Mouse (Mus musculus) liver, embryonic 14.5 days (tissue): ENCODE measurements around the gene Eif6. TPM values are rescaled to one million over a fixed set of nuclear protein-coding genes. Genes with fewer than 3 reads are reported as not detected.

Experiments
- ATAC-seq: fragments of 200-750 bp; cut with Nextera tagmentation; 2 replicates; pipeline ENCODE4 v1.8.0; 2017; ENCODE audit warnings: moderate number of reproducible peaks, mild to moderate bottlenecking, moderate library complexity; ENCODE audit not compliant: insufficient read depth
- DNase-seq, 3 experiments: peaks; one replicate each; pipeline ENCODE4 v3.0.0-alpha.2; 2012 to 2013; ENCODE audit warnings: low read depth in 3 of 3, low spot score in 3 of 3
- H3K27ac ChIP-seq: fragments of 300-500 bp; sonication (generic); 2 replicates; pipeline ENCODE4 v1.5.1; 2014; ENCODE audit warnings: moderate library complexity, mild to moderate bottlenecking, control low read depth, inconsistent platforms
- H3K27me3 ChIP-seq: fragments of 300-500 bp; sonication (generic); 2 replicates; pipeline ENCODE4 v1.6.1; 2014; ENCODE audit warnings: mild to moderate bottlenecking, low read length, moderate library complexity; ENCODE audit not compliant: control insufficient read depth, insufficient read depth
- H3K36me3 ChIP-seq: fragments of 300-500 bp; sonication (generic); replicated peaks from 2 replicates; pipeline ENCODE4 v1.6.1; 2014; ENCODE audit warnings: low read depth; ENCODE audit not compliant: control insufficient read depth, insufficient read depth
- H3K4me1 ChIP-seq, 2 experiments: fragments of 200-500 bp in 1 of 2; fragments of 300-500 bp in 1 of 2; sonication (generic) in 1 of 2; replicated peaks; 2 replicates each; pipeline ENCODE4 v1.6.1; 2012 to 2014; ENCODE audit warnings: antibody characterized with exemption in 1 of 2, inconsistent platforms in 1 of 2, low read length in 1 of 2; ENCODE audit not compliant: control insufficient read depth in 2 of 2, insufficient read depth in 2 of 2
- H3K4me2 ChIP-seq: fragments of 300-500 bp; sonication (generic); 2 replicates; pipeline ENCODE4 v1.6.1; 2014; ENCODE audit warnings: low read depth, mild to moderate bottlenecking, control low read depth, moderate library complexity
- H3K4me3 ChIP-seq, 2 experiments: fragments of 200-500 bp in 1 of 2; fragments of 300-500 bp in 1 of 2; sonication (generic) in 1 of 2; 2 replicates each; pipeline ENCODE4 v1.5.1; 2012 to 2014; ENCODE audit warnings: low read depth in 2 of 2, low read length in 2 of 2, mild to moderate bottlenecking in 2 of 2, control low read depth in 1 of 2, inconsistent platforms in 1 of 2, moderate library complexity in 1 of 2; ENCODE audit not compliant: insufficient read depth in 1 of 2
- H3K9ac ChIP-seq: fragments of 300-500 bp; sonication (generic); replicated peaks from 2 replicates; pipeline ENCODE4 v1.6.1; 2014; ENCODE audit warnings: mild to moderate bottlenecking, control low read depth, moderate library complexity
- H3K9me3 ChIP-seq: fragments of 300-500 bp; sonication (generic); 2 replicates; pipeline ENCODE4 v1.6.1; 2016; ENCODE audit warnings: low read length, mixed read lengths; ENCODE audit not compliant: control insufficient read depth
- CTCF ChIP-seq: IDR thresholded peaks from 2 replicates; pipeline ENCODE4 v1.5.1; 2016; ENCODE audit warnings: antibody characterized with exemption, low read depth, control low read depth
- EP300 ChIP-seq: IDR thresholded peaks from 2 replicates; pipeline ENCODE4 v1.6.1; 2016; ENCODE audit warnings: antibody characterized with exemption, low read depth
- WGBS: fragments of 180-500 bp; shearing (Covaris S2); extraction: QIAGEN DNeasy Blood & Tissue Kit; methylation state at CpG from one replicate; pipeline ENCODE4 v1.1.7; 2014; ENCODE audit not compliant: insufficient replicate concordance; 5-methylcytosine and 5-hydroxymethylcytosine counted together
- polyA plus RNA-seq, 2 experiments: library from polyadenylated mRNA; depleted of rRNA in 1 of 2; stranded (reverse) in 1 of 2; unstranded in 1 of 2; fragments of >200 nt; fragmentation: Nextera tagmentation in 1 of 2; extraction: Ambion mirVana in 1 of 2; gene quantifications; 2 replicates each; pipeline versions ENCODE4 v1.2.1 to v1.2.3; 2012 to 2014

Eif6 gene
- polyA plus RNA-seq, 2 experiments = 62.4 to 128 TPM

GRCm38 (mm10) chr2:155794674-155795445 lies 31.9 kb downstream of the Eif6 start:
- H3K9me3 ChIP-seq = no peaks in the 10 kb centered on the region
- H3K4me3 ChIP-seq = no peak overlapping the region
- TF ChIP-seq CTCF = no peak
- TF ChIP-seq EP300 = no peak
- no peaks in the 10 kb centered on the region for H3K27me3 ChIP-seq
- no peaks in the 10 kb centered on the region for H3K4me1 ChIP-seq
- 72% methylated on average over 12 of the region's 12 CpGs for WGBS
- ATAC-seq = no peak
- no peak overlapping the region for H3K9ac ChIP-seq
- no peaks in the 10 kb centered on the region for H3K36me3 ChIP-seq
- H3K27ac ChIP-seq = no peak overlapping the region
- no peak for DNase-seq
- H3K4me2 ChIP-seq = no peak overlapping the region

- H3K9me3 ChIP-seq = no peaks in the 10 kb centered on the region
- DNase-seq (no peak), ATAC-seq (no peak)
- H3K4me1 ChIP-seq = no peaks in the 10 kb centered on the region
- no peak overlapping the region for H3K27ac ChIP-seq
- H3K27me3 ChIP-seq = no peaks in the 10 kb centered on the region; the same call in 1 of the 2 replicates
- no peak overlapping the region for H3K4me3 ChIP-seq
- no peaks in the 10 kb centered on the region for H3K36me3 ChIP-seq
- no peak overlapping the region for H3K4me2 ChIP-seq
- TF ChIP-seq CTCF (no peak), EP300 (no peak)
- no peak overlapping the region for H3K9ac ChIP-seq
- WGBS = 32% methylated on average over 12 of the region's 12 CpGs
Measured at GRCm38 (mm10) chr2:155792899-155793298, 33.8 kb downstream of the Eif6 start.

GRCm38 (mm10) chr2:155787949-155788931 lies 38.5 kb downstream of the Eif6 start:
- WGBS = 47% methylated on average over 18 of the region's 18 CpGs
- Histone ChIP-seq H3K4me1 (no peaks in the 10 kb centered on the region), H3K4me3 (no peak overlapping the region), H3K4me2 (no peak overlapping the region), H3K27me3 (no peaks in the 10 kb centered on the region; the same call in 1 of the 2 replicates), H3K9ac (no peak overlapping the region), H3K36me3 (no peaks in the 10 kb centered on the region), H3K9me3 (no peaks in the 10 kb centered on the region), H3K27ac (no peak overlapping the region)
- ATAC-seq (no peak), DNase-seq (no peak)
- TF ChIP-seq EP300 = no peak
- TF ChIP-seq CTCF = no peak

GRCm38 (mm10) chr2:155786905-155787304 lies 39.8 kb downstream of the Eif6 start:
- WGBS = 33% methylated on average over 5 of the region's 5 CpGs
- H3K4me3 ChIP-seq = no peak overlapping the region

GRCm38 (mm10) chr2:155784534-155784933 lies 42.2 kb downstream of the Eif6 start:
- DNase-seq (no peak), ATAC-seq (no peak)
- H3K27me3 ChIP-seq = no peaks in the 10 kb centered on the region; the same call in 1 of the 2 replicates
- 56% methylated on average over 6 of the region's 6 CpGs for WGBS
- H3K4me3 ChIP-seq = no peak overlapping the region
- H3K4me1 ChIP-seq = no peaks in the 10 kb centered on the region
- no peak overlapping the region for H3K27ac ChIP-seq
- H3K9ac ChIP-seq = no peak overlapping the region
- no peaks in the 10 kb centered on the region for H3K9me3 ChIP-seq
- H3K36me3 ChIP-seq = no peaks in the 10 kb centered on the region
- no peak overlapping the region for H3K4me2 ChIP-seq
- TF ChIP-seq EP300 (no peak), CTCF (no peak)

More at GRCm38 (mm10) chr2:155786905-155787304, 39.8 kb downstream of the Eif6 start:
- Histone ChIP-seq H3K27ac (no peak overlapping the region), H3K9me3 (no peaks in the 10 kb centered on the region), H3K9ac (no peak overlapping the region), H3K36me3 (no peaks in the 10 kb centered on the region), H3K4me1 (no peaks in the 10 kb centered on the region), H3K4me2 (no peak overlapping the region), H3K27me3 (no peaks in the 10 kb centered on the region; the same call in 1 of the 2 replicates)
- DNase-seq = no peak
- no peak for ATAC-seq
- TF ChIP-seq CTCF (no peak), EP300 (no peak)
